Mouse (Mus musculus): ENCODE results near the gene Depdc1b. TPM values are rescaled to one million over a fixed set of nuclear protein-coding genes. Genes with fewer than 3 reads are reported as not detected.

Depdc1b gene
- polyA plus RNA-seq, 1 experiment, result 10.4 TPM

DNA sequence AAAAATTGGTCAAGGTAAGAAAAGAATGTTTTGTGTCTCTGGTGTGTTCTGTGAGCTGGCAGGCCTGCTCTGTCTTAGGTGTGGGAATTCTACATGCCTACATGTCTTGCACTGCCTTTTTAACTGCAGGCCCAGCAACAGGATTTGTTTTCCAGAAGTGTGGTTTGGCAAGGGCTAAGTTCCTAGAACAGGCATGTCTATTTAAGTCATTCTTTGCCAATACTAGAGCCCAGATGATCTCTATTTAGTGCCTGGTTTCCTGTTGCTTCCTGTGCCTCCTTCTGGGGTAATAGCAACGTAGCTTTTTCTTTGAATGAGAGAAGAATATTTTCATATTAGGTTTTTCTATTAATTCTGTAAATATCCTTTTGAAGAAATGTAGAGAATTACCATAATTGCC, 39.6 kb upstream of the Depdc1b start:
- H3K27me3 ChIP-seq (ENCODE audit: control insufficient read depth, insufficient read depth, low read length), result no peaks in the 10 kb centered on the region
- no peaks in the 10 kb centered on the region for H3K36me3 ChIP-seq (ENCODE audit: control insufficient read depth, insufficient read depth, low read length)
- DNase-seq, result no peak
- WGBS, result 17% methylated on average over 1 of the region's 1 CpGs
- TF ChIP-seq POLR2A (IDR thresholded peaks at IDR 0.05; ENCODE audit: control insufficient read depth, extremely low read depth, insufficient read depth, low read length, poor library complexity) (no peak), CTCF (IDR thresholded peaks at IDR 0.05; ENCODE audit: borderline replicate concordance, control insufficient read depth, extremely low read depth, insufficient read depth, low read length, poor library complexity) (no peak)
- peaks cover 4% of the 10 kb centered on the region for H3K4me1 ChIP-seq (replicated peaks; ENCODE audit: control insufficient read depth, insufficient read depth, low read length)
- no peak overlapping the region for H3K27ac ChIP-seq (ENCODE audit: control insufficient read depth, insufficient read depth, low read length)
- no peak overlapping the region for H3K4me3 ChIP-seq (ENCODE audit: control insufficient read depth, insufficient read depth, low read length)

DNA sequence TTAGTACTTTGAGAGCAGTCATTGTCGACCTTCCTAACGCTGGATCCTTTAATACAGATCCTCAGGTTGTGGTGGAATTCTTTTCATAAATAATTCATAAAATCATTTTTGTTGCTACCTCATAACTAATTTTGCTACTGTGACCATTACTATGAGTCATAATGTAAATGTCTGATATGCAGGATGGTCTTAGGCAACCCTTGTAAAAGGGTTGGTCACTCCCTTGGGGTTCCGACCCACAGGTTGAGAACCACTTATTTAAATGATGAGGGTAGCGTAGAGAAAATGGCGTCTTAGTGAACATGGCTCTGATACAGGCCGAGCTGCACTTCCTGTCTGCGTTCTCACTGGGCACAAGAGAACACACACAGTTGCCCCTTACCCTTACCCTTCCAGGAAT, 38.8 kb upstream of the Depdc1b start:
- 95% methylated on average over 7 of the region's 7 CpGs for WGBS
- H3K27ac ChIP-seq (ENCODE audit: control insufficient read depth, insufficient read depth, low read length), result no peak overlapping the region
- H3K27me3 ChIP-seq (ENCODE audit: control insufficient read depth, insufficient read depth, low read length), result no peaks in the 10 kb centered on the region
- peaks cover 4% of the 10 kb centered on the region for H3K4me1 ChIP-seq (replicated peaks; ENCODE audit: control insufficient read depth, insufficient read depth, low read length)
- TF ChIP-seq CTCF (IDR thresholded peaks at IDR 0.05; ENCODE audit: borderline replicate concordance, control insufficient read depth, extremely low read depth, insufficient read depth, low read length, poor library complexity), result no peak
- TF ChIP-seq POLR2A (IDR thresholded peaks at IDR 0.05; ENCODE audit: control insufficient read depth, extremely low read depth, insufficient read depth, low read length, poor library complexity), result no peak
- no peaks in the 10 kb centered on the region for H3K36me3 ChIP-seq (ENCODE audit: control insufficient read depth, insufficient read depth, low read length)
- DNase-seq, result no peak
- no peak overlapping the region for H3K4me3 ChIP-seq (ENCODE audit: control insufficient read depth, insufficient read depth, low read length)

DNA sequence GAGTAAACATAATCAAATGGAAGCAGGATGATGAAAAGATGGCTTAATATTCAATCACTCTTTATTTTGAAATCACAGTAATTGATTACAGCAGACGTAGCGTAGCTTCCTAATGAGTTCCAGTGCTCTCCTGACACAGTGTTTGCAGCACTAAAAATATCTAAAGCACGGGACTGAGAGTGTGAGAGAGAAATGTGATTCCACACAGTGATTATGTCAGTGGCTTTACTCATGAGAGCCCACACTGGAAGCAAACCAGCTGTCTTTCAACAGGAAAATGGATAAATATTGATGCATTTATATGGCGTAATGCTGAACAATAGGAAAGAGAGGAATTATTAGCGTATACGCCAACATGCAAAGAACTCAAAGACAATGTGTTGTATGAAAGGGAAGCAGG, 37.5 kb upstream of the Depdc1b start:
- H3K36me3 ChIP-seq (ENCODE audit: control insufficient read depth, insufficient read depth, low read length), result no peaks in the 10 kb centered on the region
- WGBS, result 94% methylated on average over 6 of the region's 6 CpGs
- TF ChIP-seq POLR2A (IDR thresholded peaks at IDR 0.05; ENCODE audit: control insufficient read depth, extremely low read depth, insufficient read depth, low read length, poor library complexity) (no peak), CTCF (IDR thresholded peaks at IDR 0.05; ENCODE audit: borderline replicate concordance, control insufficient read depth, extremely low read depth, insufficient read depth, low read length, poor library complexity) (no peak)
- DNase-seq, result no peak
- no peaks in the 10 kb centered on the region for H3K27me3 ChIP-seq (ENCODE audit: control insufficient read depth, insufficient read depth, low read length)
- H3K4me3 ChIP-seq (ENCODE audit: control insufficient read depth, insufficient read depth, low read length), result no peak overlapping the region
- H3K27ac ChIP-seq (ENCODE audit: control insufficient read depth, insufficient read depth, low read length), result no peak overlapping the region
- H3K4me1 ChIP-seq (replicated peaks; ENCODE audit: control insufficient read depth, insufficient read depth, low read length), result no peaks in the 10 kb centered on the region

DNA sequence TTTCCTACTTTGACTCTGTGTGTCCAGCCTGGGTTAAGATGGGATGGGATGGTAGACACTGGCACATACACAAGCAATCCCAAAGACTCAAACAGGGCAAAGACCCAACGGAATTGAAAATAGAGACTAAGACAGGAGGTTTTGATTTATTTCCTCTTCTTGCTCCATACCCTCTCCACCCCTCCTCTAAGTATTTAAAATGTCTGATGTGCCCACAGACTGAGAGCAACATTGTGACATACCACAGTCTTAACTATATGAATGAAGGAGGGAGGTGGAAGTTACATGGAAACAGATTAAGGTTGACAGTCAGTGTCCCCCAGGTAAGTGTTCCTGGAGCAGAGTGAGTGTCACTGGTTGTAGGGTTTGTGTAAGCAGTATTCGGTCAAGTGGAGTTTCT, 31.8 kb upstream of the Depdc1b start:
- Histone ChIP-seq H3K4me1 (replicated peaks; ENCODE audit: control insufficient read depth, insufficient read depth, low read length) (no peaks in the 10 kb centered on the region), H3K27me3 (ENCODE audit: control insufficient read depth, insufficient read depth, low read length) (no peaks in the 10 kb centered on the region), H3K4me3 (ENCODE audit: control insufficient read depth, insufficient read depth, low read length) (no peak overlapping the region), H3K27ac (ENCODE audit: control insufficient read depth, insufficient read depth, low read length) (no peak overlapping the region), H3K36me3 (ENCODE audit: control insufficient read depth, insufficient read depth, low read length) (no peaks in the 10 kb centered on the region)
- 94% methylated on average over 2 of the region's 2 CpGs for WGBS
- no peak for TF ChIP-seq POLR2A (IDR thresholded peaks at IDR 0.05; ENCODE audit: control insufficient read depth, extremely low read depth, insufficient read depth, low read length, poor library complexity)
- no peak for TF ChIP-seq CTCF (IDR thresholded peaks at IDR 0.05; ENCODE audit: borderline replicate concordance, control insufficient read depth, extremely low read depth, insufficient read depth, low read length, poor library complexity)
- no peak for DNase-seq

DNA sequence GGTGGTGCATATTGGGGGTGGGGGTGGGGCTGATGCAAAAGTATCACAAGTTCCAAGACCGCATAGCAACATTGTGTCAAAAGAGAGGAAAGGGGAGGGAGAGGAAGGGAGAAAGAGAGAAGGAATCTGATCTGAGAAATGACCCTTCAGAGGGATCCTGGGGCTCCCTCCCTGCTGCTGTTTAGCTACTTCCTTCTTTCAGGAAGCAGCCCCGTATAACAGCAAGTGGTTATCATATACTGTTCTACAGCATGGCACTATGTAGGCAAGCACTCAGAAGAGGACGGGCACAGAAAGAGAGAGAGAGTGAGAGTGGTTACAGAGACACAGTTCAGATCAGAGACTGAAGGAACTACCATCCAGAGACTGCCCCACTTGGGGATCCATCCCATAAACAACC, 28.2 kb upstream of the Depdc1b start:
- no peak overlapping the region for H3K27ac ChIP-seq (ENCODE audit: control insufficient read depth, insufficient read depth, low read length)
- TF ChIP-seq CTCF (IDR thresholded peaks at IDR 0.05; ENCODE audit: borderline replicate concordance, control insufficient read depth, extremely low read depth, insufficient read depth, low read length, poor library complexity) (no peak), POLR2A (IDR thresholded peaks at IDR 0.05; ENCODE audit: control insufficient read depth, extremely low read depth, insufficient read depth, low read length, poor library complexity) (no peak)

DNA sequence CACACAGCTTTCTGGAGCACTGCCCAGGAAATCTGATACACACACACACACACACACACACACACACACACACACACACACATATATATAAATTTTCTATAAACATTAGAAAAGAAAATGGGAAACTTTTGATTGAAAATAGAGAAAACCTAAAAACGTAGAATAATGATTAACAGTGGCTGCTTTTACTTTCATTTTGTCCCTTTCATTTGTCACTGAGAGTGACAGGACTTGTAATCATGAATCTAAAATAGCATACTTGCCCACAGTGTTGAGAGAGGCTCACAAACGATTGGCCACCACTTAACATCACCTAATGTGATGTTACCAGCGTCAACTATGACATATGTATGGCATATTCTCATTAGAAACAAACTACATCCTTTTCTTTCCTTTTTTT, 26.7 kb upstream of the Depdc1b start:
- no peaks in the 10 kb centered on the region for H3K36me3 ChIP-seq (ENCODE audit: control insufficient read depth, insufficient read depth, low read length)
- H3K4me3 ChIP-seq (ENCODE audit: control insufficient read depth, insufficient read depth, low read length), result no peak overlapping the region
- DNase-seq, result no peak
- no peak for TF ChIP-seq CTCF (IDR thresholded peaks at IDR 0.05; ENCODE audit: borderline replicate concordance, control insufficient read depth, extremely low read depth, insufficient read depth, low read length, poor library complexity)
- TF ChIP-seq POLR2A (IDR thresholded peaks at IDR 0.05; ENCODE audit: control insufficient read depth, extremely low read depth, insufficient read depth, low read length, poor library complexity), result no peak
- H3K27me3 ChIP-seq (ENCODE audit: control insufficient read depth, insufficient read depth, low read length), result no peaks in the 10 kb centered on the region
- H3K27ac ChIP-seq (ENCODE audit: control insufficient read depth, insufficient read depth, low read length), result no peak overlapping the region
- 27% methylated on average over 3 of the region's 3 CpGs for WGBS
- H3K4me1 ChIP-seq (replicated peaks; ENCODE audit: control insufficient read depth, insufficient read depth, low read length), result no peaks in the 10 kb centered on the region

More for the DNA sequence above, 28.2 kb upstream of the Depdc1b start:
- WGBS, result 57% methylated on average over 3 of the region's 3 CpGs
- Histone ChIP-seq H3K36me3 (ENCODE audit: control insufficient read depth, insufficient read depth, low read length) (no peaks in the 10 kb centered on the region), H3K4me3 (ENCODE audit: control insufficient read depth, insufficient read depth, low read length) (no peak overlapping the region), H3K27me3 (ENCODE audit: control insufficient read depth, insufficient read depth, low read length) (no peaks in the 10 kb centered on the region), H3K4me1 (replicated peaks; ENCODE audit: control insufficient read depth, insufficient read depth, low read length) (no peaks in the 10 kb centered on the region)
- DNase-seq, result no peak

DNA sequence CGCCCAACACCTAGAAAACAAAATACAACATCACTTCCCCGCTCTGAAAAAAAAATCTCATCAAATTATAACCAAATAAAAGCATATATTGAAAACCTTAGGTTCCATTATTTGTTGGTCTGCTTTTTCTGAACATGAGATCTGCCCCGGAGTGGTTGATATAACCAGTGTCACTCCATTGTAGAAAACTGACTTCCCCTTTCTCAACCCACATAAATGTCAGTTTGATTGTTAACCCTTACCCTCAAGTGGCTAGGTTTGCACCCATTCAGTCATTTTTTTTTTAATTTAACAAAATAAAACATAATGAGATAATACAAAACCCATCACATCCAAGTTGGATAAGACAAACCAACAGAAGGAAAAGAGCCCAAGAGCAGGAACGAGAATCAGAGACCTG, 25.8 kb upstream of the Depdc1b start:
- Histone ChIP-seq H3K4me3 (ENCODE audit: control insufficient read depth, insufficient read depth, low read length) (no peak overlapping the region), H3K36me3 (ENCODE audit: control insufficient read depth, insufficient read depth, low read length) (no peaks in the 10 kb centered on the region), H3K27me3 (ENCODE audit: control insufficient read depth, insufficient read depth, low read length) (no peaks in the 10 kb centered on the region), H3K27ac (ENCODE audit: control insufficient read depth, insufficient read depth, low read length) (no peak overlapping the region), H3K4me1 (replicated peaks; ENCODE audit: control insufficient read depth, insufficient read depth, low read length) (no peaks in the 10 kb centered on the region)
- no peak for DNase-seq
- 62% methylated on average over 4 of the region's 4 CpGs for WGBS
- no peak for TF ChIP-seq CTCF (IDR thresholded peaks at IDR 0.05; ENCODE audit: borderline replicate concordance, control insufficient read depth, extremely low read depth, insufficient read depth, low read length, poor library complexity)
